Mouse (Mus musculus) intestine, embryonic 16.5 days (tissue): ENCODE data around the gene Ube2z. TPM values are rescaled to one million over a fixed set of nuclear protein-coding genes. Genes with fewer than 3 reads are reported as not detected.

Experiments used
- ATAC-seq: fragments of 200-750 bp; cut with Nextera tagmentation; 2 replicates; pipeline ENCODE4 v1.8.0; 2017; ENCODE audit warnings: moderate TSS enrichment, moderate library complexity
- H3K27ac ChIP-seq: fragments of 300-500 bp; sonication (generic); 2 replicates; pipeline ENCODE4 v1.5.1; 2014; ENCODE audit warnings: mild to moderate bottlenecking, low read length
- H3K27me3 ChIP-seq: fragments of 300-500 bp; sonication (generic); replicated peaks from 2 replicates; pipeline ENCODE4 v1.6.1; 2014; ENCODE audit warnings: low read length, control low read depth, mixed read lengths; ENCODE audit not compliant: control insufficient read depth, insufficient read depth
- H3K36me3 ChIP-seq: fragments of 300-500 bp; sonication (generic); 2 replicates; pipeline ENCODE4 v1.6.1; 2014; ENCODE audit warnings: low read length, control low read depth; ENCODE audit not compliant: control insufficient read depth, insufficient read depth
- H3K4me1 ChIP-seq: fragments of 300-500 bp; sonication (generic); 2 replicates; pipeline ENCODE4 v1.6.1; 2014; ENCODE audit warnings: low read length, control low read depth, mixed read lengths; ENCODE audit not compliant: control insufficient read depth, insufficient read depth
- H3K4me2 ChIP-seq: fragments of 300-500 bp; sonication (generic); 2 replicates; pipeline ENCODE4 v1.6.1; 2014; ENCODE audit warnings: low read depth, low read length, control low read depth
- H3K4me3 ChIP-seq: fragments of 300-500 bp; sonication (generic); 2 replicates; pipeline ENCODE4 v1.5.1; 2014; ENCODE audit warnings: mild to moderate bottlenecking, low read length
- H3K9ac ChIP-seq: fragments of 300-500 bp; sonication (generic); 2 replicates; pipeline ENCODE4 v1.6.1; 2014; ENCODE audit warnings: low read depth, low read length
- H3K9me3 ChIP-seq: fragments of 300-500 bp; sonication (generic); 2 replicates; pipeline ENCODE4 v1.6.1; 2016; ENCODE audit warnings: low read length, control low read depth; ENCODE audit not compliant: control insufficient read depth
- WGBS: fragments of 180-500 bp; shearing (Covaris S2); extraction: QIAGEN DNeasy Blood & Tissue Kit; methylation state at CpG from one replicate; pipeline ENCODE4 v1.1.7; 2014; 5-methylcytosine and 5-hydroxymethylcytosine counted together
- polyA plus RNA-seq: library from polyadenylated mRNA; unstranded; fragments of >200 nt; fragmentation: Nextera tagmentation; extraction: Ambion mirVana; gene quantifications from 2 replicates; pipeline ENCODE4 v1.2.1, GENCODE M21; 2015

Gene Ube2z
- polyA plus RNA-seq, 1 experiment from 2014 or later: 31.5 TPM

GRCm38 (mm10) chr11:96005403-96006271 is 59.6 kb downstream of the Ube2z start, which contains the start of gene Igf2bp1:
TSS of gene Igf2bp1 (minus strand) at chr11:96005940.
- peak within 1 kb of the TSS; percentile 82 for H3K4me3 ChIP-seq
- WGBS: under 1% methylated on average over 68 of the region's 74 CpGs
- peak; percentile 65 for ATAC-seq

DNA sequence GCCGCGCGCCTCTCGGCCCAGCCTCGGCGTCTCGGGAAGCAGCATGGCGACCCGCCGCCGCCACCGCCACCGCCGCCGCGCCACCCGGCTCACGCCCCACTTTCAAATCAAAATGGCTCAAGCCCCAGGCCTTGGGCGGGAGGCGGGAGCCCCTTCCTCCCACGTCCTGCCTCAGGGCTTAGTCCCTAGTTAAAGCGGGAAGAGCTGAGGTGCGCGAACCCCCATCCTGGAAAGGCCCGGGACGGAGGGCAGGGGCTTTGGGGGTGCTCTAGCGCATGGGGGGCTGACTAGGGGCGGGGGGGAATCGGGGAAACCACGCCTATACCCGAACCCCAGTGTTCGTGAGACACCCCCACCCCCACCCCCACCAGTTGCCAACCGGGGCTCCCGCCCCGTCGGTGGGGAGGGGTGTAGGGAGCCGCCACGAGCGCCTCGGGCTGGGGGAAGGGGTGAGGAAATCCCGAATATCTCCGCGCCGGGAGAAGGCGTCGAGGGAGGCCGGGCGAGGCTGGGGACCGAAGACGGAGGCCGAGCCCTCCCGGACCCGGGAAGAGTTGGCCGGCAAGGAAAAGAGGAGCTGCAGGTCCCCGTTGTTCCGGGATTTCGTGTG is 60.3 kb downstream of the Ube2z start:
- ATAC-seq: peak; percentile 53
- H3K27me3 ChIP-seq: no peaks in the 10 kb centered on the region
- peak overlapping the region; percentile 82 for H3K4me3 ChIP-seq
- under 1% methylated on average over 51 of the region's 57 CpGs for WGBS
- no peaks in the 10 kb centered on the region for H3K9me3 ChIP-seq
- peak overlapping the region; percentile 93 for H3K27ac ChIP-seq
- H3K36me3 ChIP-seq: no peaks in the 10 kb centered on the region
- peak overlapping the region; percentile 97 for H3K9ac ChIP-seq
- H3K4me1 ChIP-seq: peaks cover 28% of the 10 kb centered on the region
- peak overlapping the region; percentile 98 for H3K4me2 ChIP-seq

More at GRCm38 (mm10) chr11:96005403-96006271, 59.6 kb downstream of the Ube2z start, which contains the start of gene Igf2bp1:
- Histone ChIP-seq H3K9me3 (no peaks in the 10 kb centered on the region), H3K27me3 (no peaks in the 10 kb centered on the region), H3K4me2 (peak within 1 kb of the TSS; percentile 98), H3K4me1 (peaks cover 28% of the 10 kb centered on the region), H3K27ac (peak within 1 kb of the TSS; percentile 93), H3K9ac (peak within 1 kb of the TSS; percentile 97), H3K36me3 (no peaks in the 10 kb centered on the region)

- H3K9me3 ChIP-seq: no peaks in the 10 kb centered on the region
- no peaks in the 10 kb centered on the region for H3K36me3 ChIP-seq
- H3K27ac ChIP-seq: peak overlapping the region; percentile 93
- no peak; the same call in 1 of the 2 replicates for ATAC-seq
- peak overlapping the region; percentile 97 for H3K9ac ChIP-seq
- WGBS: under 1% methylated on average over 32 of the region's 32 CpGs
- no peaks in the 10 kb centered on the region for H3K27me3 ChIP-seq
- peaks cover 28% of the 10 kb centered on the region for H3K4me1 ChIP-seq
- peak overlapping the region; percentile 98 for H3K4me2 ChIP-seq
- H3K4me3 ChIP-seq: peak overlapping the region; percentile 82
Measured at GRCm38 (mm10) chr11:96003969-96004792, 61.0 kb downstream of the Ube2z start.

- Histone ChIP-seq H3K4me2 (peak overlapping the region; percentile 98), H3K36me3 (no peaks in the 10 kb centered on the region), H3K9ac (peak overlapping the region; percentile 63), H3K27ac (0 out of 2 replicates have a peak overlapping the region, but pooled peaks have one; percentile 13), H3K9me3 (no peaks in the 10 kb centered on the region), H3K4me1 (peaks cover 28% of the 10 kb centered on the region), H3K4me3 (peak overlapping the region; percentile 44), H3K27me3 (no peaks in the 10 kb centered on the region)
- ATAC-seq: no peak
- WGBS: 2% methylated on average over 12 of the region's 12 CpGs
Measured at GRCm38 (mm10) chr11:96003100-96003900, 61.9 kb downstream of the Ube2z start.

Other genes starting within 250 kb of the Ube2z start
- 0.43 and 0.51 TPM in 2 replicates for gene Phospho1, start 240.9 kb downstream of the Ube2z start, polyA plus RNA-seq
- gene Gngt2, start 228.2 kb downstream of the Ube2z start, polyA plus RNA-seq: 17.3 and 17.4 TPM in 2 replicates
- 8.7 and 10.3 TPM in 2 replicates for gene Abi3, start 222.9 kb downstream of the Ube2z start, polyA plus RNA-seq
- gene B4galnt2, start 150.5 kb downstream of the Ube2z start, polyA plus RNA-seq: 41.8 and 44.3 TPM in 2 replicates
- 38.5 and 41.0 TPM in 2 replicates for gene Igf2bp1, start 59.4 kb downstream of the Ube2z start, polyA plus RNA-seq
- 19.9 and 21.5 TPM in 2 replicates for gene Gip, start 40.8 kb downstream of the Ube2z start, polyA plus RNA-seq
- gene Snf8, start 30.5 kb downstream of the Ube2z start, polyA plus RNA-seq: 94.3 and 97.8 TPM in 2 replicates
- gene Atp5g1, start 10.3 kb upstream of the Ube2z start, polyA plus RNA-seq: 1,152 and 1,154 TPM in 2 replicates
- gene Calcoco2, start 46.6 kb upstream of the Ube2z start, polyA plus RNA-seq: 0.10 TPM in 2 replicates
- gene Ttll6, start 68.4 kb upstream of the Ube2z start, polyA plus RNA-seq: 0.27 and 0.51 TPM in 2 replicates
- 1.9 and 5.1 TPM in 2 replicates for gene Hoxb13, start 128.9 kb upstream of the Ube2z start, polyA plus RNA-seq
- 0.99 and 1.2 TPM in 2 replicates for gene Hoxb9, start 206.1 kb upstream of the Ube2z start, polyA plus RNA-seq
- gene Hoxb8, start 216.5 kb upstream of the Ube2z start, polyA plus RNA-seq: 0.71 and 0.97 TPM in 2 replicates
- gene Hoxb7, start 221.2 kb upstream of the Ube2z start, polyA plus RNA-seq: 10.0 and 11.3 TPM in 2 replicates
- 11.1 and 11.3 TPM in 2 replicates for gene Hoxb6, start 227.1 kb upstream of the Ube2z start, polyA plus RNA-seq
- 26.4 and 28.7 TPM in 2 replicates for gene Hoxb5, start 237.9 kb upstream of the Ube2z start, polyA plus RNA-seq